Mouse (Mus musculus) spleen, adult 2 months (tissue): Measurements from ENCODE around the gene Sult6b2.

ENCODE experiments used
- CTCF ChIP-seq: fragments of 200-500 bp; IDR thresholded peaks from 2 replicates; pipeline ENCODE4 v1.5.1; 2011; ENCODE audit warnings: mild to moderate bottlenecking, inconsistent platforms; ENCODE audit not compliant: insufficient read depth, insufficient read length, insufficient replicate concordance; ENCODE audit errors: extremely low read depth
- POLR2A ChIP-seq: fragments of 200-500 bp; IDR thresholded peaks from 2 replicates; pipeline ENCODE4 v1.6.1; 2011; ENCODE audit warnings: low read depth, low read length, inconsistent platforms

- no peak for TF ChIP-seq CTCF
- no peak for TF ChIP-seq POLR2A
Observed at GRCm38 (mm10) chr6:142767305-142767704, 37.0 kb downstream of the Sult6b2 start.
